Mouse (Mus musculus) liver, postnatal 0 days (tissue): ENCODE measurements around the gene Bhlhe40.

Source experiments
- CTCF ChIP-seq: sonication (generic); IDR thresholded peaks from 2 replicates; pipeline ENCODE4 v1.5.1; 2016; ENCODE audit warnings: antibody characterized with exemption, low read depth
- EP300 ChIP-seq: IDR thresholded peaks from 2 replicates; pipeline ENCODE4 v1.6.1; 2016; ENCODE audit warnings: antibody characterized with exemption, low read depth, mild to moderate bottlenecking

DNA sequence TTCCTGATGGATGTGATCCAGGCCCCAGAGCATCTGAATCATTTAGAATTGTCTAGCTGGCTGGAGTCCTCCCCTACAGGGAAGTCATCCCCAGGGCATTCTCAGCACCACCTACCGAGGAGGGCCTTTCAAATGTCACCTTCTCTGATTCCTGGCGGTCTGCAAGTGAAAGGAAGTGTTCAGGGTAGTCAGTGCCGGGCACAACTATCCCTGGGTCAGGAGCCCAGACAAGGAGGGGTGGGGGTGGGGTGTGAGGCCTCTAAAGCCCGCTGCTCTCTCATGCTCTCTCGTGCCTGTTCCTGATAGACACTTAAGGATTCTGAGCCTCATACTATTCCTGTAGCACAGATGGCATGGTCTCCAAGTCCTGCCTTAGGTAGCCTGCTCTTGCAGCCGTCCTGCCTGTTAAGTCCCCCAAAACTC is 7.2 kb downstream of the Bhlhe40 start:
- no peak for TF ChIP-seq CTCF
- no peak for TF ChIP-seq EP300
